Mouse (Mus musculus): ENCODE results near the gene Hist1h3e. TPM values are rescaled to one million over a fixed set of nuclear protein-coding genes. Genes with fewer than 3 reads are reported as not detected.

Hist1h3e gene
- polyA plus RNA-seq, 1 experiment from 2014 or later: 4.4 TPM

- H3K9me3 ChIP-seq (ENCODE audit: control insufficient read depth, low read length): no peaks in the 10 kb centered on the region
- peaks cover 7% of the 10 kb centered on the region; the same call in 1 of the 2 replicates for H3K4me1 ChIP-seq (ENCODE audit: control insufficient read depth, insufficient read depth, low read length)
- H3K4me2 ChIP-seq (ENCODE audit: low read depth, low read length): no peak overlapping the region
- H3K9ac ChIP-seq (ENCODE audit: low read depth, low read length): no peak overlapping the region
- WGBS: 12% methylated on average over 5 of the region's 5 CpGs
- DNase-seq (ENCODE audit: low spot score): peak; percentile 86
- no peaks in the 10 kb centered on the region for H3K36me3 ChIP-seq (ENCODE audit: control insufficient read depth, insufficient read depth, low read length)
- H3K27me3 ChIP-seq (replicated peaks; ENCODE audit: control insufficient read depth, insufficient read depth, low read length): no peaks in the 10 kb centered on the region
- no peak for ATAC-seq (ENCODE audit: low read depth)
- no peak overlapping the region for H3K4me3 ChIP-seq (ENCODE audit: low read depth, low read length)
- H3K27ac ChIP-seq (replicated peaks; ENCODE audit: low read depth, low read length): no peak overlapping the region
Observed at GRCm38 (mm10) chr13:23524654-23525053, 37.5 kb downstream of the Hist1h3e start.

- no peak overlapping the region for H3K4me2 ChIP-seq (ENCODE audit: low read depth, low read length)
- no peak overlapping the region for H3K9ac ChIP-seq (ENCODE audit: low read depth, low read length)
- no peaks in the 10 kb centered on the region for H3K27me3 ChIP-seq (replicated peaks; ENCODE audit: control insufficient read depth, insufficient read depth, low read length)
- H3K9me3 ChIP-seq (ENCODE audit: control insufficient read depth, low read length): no peaks in the 10 kb centered on the region
- H3K4me3 ChIP-seq (ENCODE audit: low read depth, low read length): no peak overlapping the region
- peaks cover 5% of the 10 kb centered on the region; the same call in 1 of the 2 replicates for H3K4me1 ChIP-seq (ENCODE audit: control insufficient read depth, insufficient read depth, low read length)
- WGBS: 55% methylated on average over 5 of the region's 5 CpGs
- no peak for ATAC-seq (ENCODE audit: low read depth)
- no peak for DNase-seq (ENCODE audit: low spot score)
- H3K27ac ChIP-seq (replicated peaks; ENCODE audit: low read depth, low read length): no peak overlapping the region
- H3K36me3 ChIP-seq (ENCODE audit: control insufficient read depth, insufficient read depth, low read length): no peaks in the 10 kb centered on the region
Observed at GRCm38 (mm10) chr13:23523976-23524375, 38.2 kb downstream of the Hist1h3e start.

GRCm38 (mm10) chr13:23521703-23522102 lies 40.5 kb downstream of the Hist1h3e start:
- ATAC-seq (ENCODE audit: low read depth) (no peak), DNase-seq (ENCODE audit: low spot score) (peak; percentile 85)
- Histone ChIP-seq H3K4me3 (ENCODE audit: low read depth, low read length) (peak overlapping the region; percentile 18), H3K36me3 (ENCODE audit: control insufficient read depth, insufficient read depth, low read length) (no peaks in the 10 kb centered on the region), H3K4me2 (ENCODE audit: low read depth, low read length) (peak overlapping the region; percentile 44), H3K27me3 (replicated peaks; ENCODE audit: control insufficient read depth, insufficient read depth, low read length) (no peaks in the 10 kb centered on the region), H3K9ac (ENCODE audit: low read depth, low read length) (no peak overlapping the region), H3K27ac (replicated peaks; ENCODE audit: low read depth, low read length) (no peak overlapping the region), H3K4me1 (ENCODE audit: control insufficient read depth, insufficient read depth, low read length) (no peaks in the 10 kb centered on the region), H3K9me3 (ENCODE audit: control insufficient read depth, low read length) (no peaks in the 10 kb centered on the region)
- under 1% methylated on average over 14 of the region's 14 CpGs for WGBS

- no peaks in the 10 kb centered on the region for H3K4me1 ChIP-seq (ENCODE audit: control insufficient read depth, insufficient read depth, low read length)
- H3K9ac ChIP-seq (ENCODE audit: low read depth, low read length): peak overlapping the region; percentile 37; the same call in 1 of the 2 replicates
- H3K27ac ChIP-seq (replicated peaks; ENCODE audit: low read depth, low read length): peak overlapping the region; percentile 77
- peak overlapping the region; percentile 59 for H3K4me3 ChIP-seq (ENCODE audit: low read depth, low read length)
- WGBS: under 1% methylated on average over 10 of the region's 10 CpGs
- ATAC-seq (ENCODE audit: low read depth) (peak; percentile 63), DNase-seq (ENCODE audit: low spot score) (peak; percentile 89)
- no peaks in the 10 kb centered on the region for H3K36me3 ChIP-seq (ENCODE audit: control insufficient read depth, insufficient read depth, low read length)
- H3K27me3 ChIP-seq (replicated peaks; ENCODE audit: control insufficient read depth, insufficient read depth, low read length): no peaks in the 10 kb centered on the region
- no peaks in the 10 kb centered on the region for H3K9me3 ChIP-seq (ENCODE audit: control insufficient read depth, low read length)
- H3K4me2 ChIP-seq (ENCODE audit: low read depth, low read length): peak overlapping the region; percentile 95
Observed at GRCm38 (mm10) chr13:23519416-23519815, 42.8 kb downstream of the Hist1h3e start.

GRCm38 (mm10) chr13:23518885-23519284 lies 43.3 kb downstream of the Hist1h3e start:
- ATAC-seq (ENCODE audit: low read depth): 0 out of 2 replicates have a peak, but pooled peaks have one; percentile 32
- peak overlapping the region; percentile 77 for H3K27ac ChIP-seq (replicated peaks; ENCODE audit: low read depth, low read length)
- H3K9ac ChIP-seq (ENCODE audit: low read depth, low read length): peak overlapping the region; percentile 37; the same call in 1 of the 2 replicates

GRCm38 (mm10) chr13:23518295-23518603 lies 43.9 kb downstream of the Hist1h3e start:
- no peak for ATAC-seq (ENCODE audit: low read depth)
- DNase-seq (ENCODE audit: low spot score): no peak
- no peaks in the 10 kb centered on the region for H3K9me3 ChIP-seq (ENCODE audit: control insufficient read depth, low read length)
- H3K4me3 ChIP-seq (ENCODE audit: low read depth, low read length): peak overlapping the region; percentile 59
- no peaks in the 10 kb centered on the region for H3K4me1 ChIP-seq (ENCODE audit: control insufficient read depth, insufficient read depth, low read length)
- under 1% methylated on average over 6 of the region's 6 CpGs for WGBS
- H3K36me3 ChIP-seq (ENCODE audit: control insufficient read depth, insufficient read depth, low read length): no peaks in the 10 kb centered on the region
- H3K9ac ChIP-seq (ENCODE audit: low read depth, low read length): no peak overlapping the region
- H3K27ac ChIP-seq (replicated peaks; ENCODE audit: low read depth, low read length): no peak overlapping the region
- no peaks in the 10 kb centered on the region for H3K27me3 ChIP-seq (replicated peaks; ENCODE audit: control insufficient read depth, insufficient read depth, low read length)
- H3K4me2 ChIP-seq (ENCODE audit: low read depth, low read length): peak overlapping the region; percentile 95

More at GRCm38 (mm10) chr13:23518885-23519284, 43.3 kb downstream of the Hist1h3e start:
- H3K27me3 ChIP-seq (replicated peaks; ENCODE audit: control insufficient read depth, insufficient read depth, low read length): no peaks in the 10 kb centered on the region
- H3K9me3 ChIP-seq (ENCODE audit: control insufficient read depth, low read length): no peaks in the 10 kb centered on the region
- peak overlapping the region; percentile 59 for H3K4me3 ChIP-seq (ENCODE audit: low read depth, low read length)
- no peaks in the 10 kb centered on the region for H3K4me1 ChIP-seq (ENCODE audit: control insufficient read depth, insufficient read depth, low read length)
- no peaks in the 10 kb centered on the region for H3K36me3 ChIP-seq (ENCODE audit: control insufficient read depth, insufficient read depth, low read length)
- peak; percentile 89 for DNase-seq (ENCODE audit: low spot score)
- under 1% methylated on average over 6 of the region's 6 CpGs for WGBS
- peak overlapping the region; percentile 95 for H3K4me2 ChIP-seq (ENCODE audit: low read depth, low read length)

GRCm38 (mm10) chr13:23517603-23518294 lies 44.4 kb downstream of the Hist1h3e start:
- peak overlapping the region; percentile 62 for H3K9ac ChIP-seq (ENCODE audit: low read depth, low read length)
- H3K4me1 ChIP-seq (ENCODE audit: control insufficient read depth, insufficient read depth, low read length): no peaks in the 10 kb centered on the region
- H3K27me3 ChIP-seq (replicated peaks; ENCODE audit: control insufficient read depth, insufficient read depth, low read length): no peaks in the 10 kb centered on the region
- under 1% methylated on average over 27 of the region's 27 CpGs for WGBS
- no peaks in the 10 kb centered on the region for H3K36me3 ChIP-seq (ENCODE audit: control insufficient read depth, insufficient read depth, low read length)
- peak overlapping the region; percentile 59 for H3K4me3 ChIP-seq (ENCODE audit: low read depth, low read length)
- peak overlapping the region; percentile 81 for H3K27ac ChIP-seq (replicated peaks; ENCODE audit: low read depth, low read length)
- DNase-seq (ENCODE audit: low spot score) (peak; percentile 89), ATAC-seq (ENCODE audit: low read depth) (peak; percentile 91)
- H3K9me3 ChIP-seq (ENCODE audit: control insufficient read depth, low read length): no peaks in the 10 kb centered on the region
- peak overlapping the region; percentile 95 for H3K4me2 ChIP-seq (ENCODE audit: low read depth, low read length)

GRCm38 (mm10) chr13:23516822-23517602 lies 45.2 kb downstream of the Hist1h3e start:
- H3K36me3 ChIP-seq (ENCODE audit: control insufficient read depth, insufficient read depth, low read length): no peaks in the 10 kb centered on the region
- H3K9ac ChIP-seq (ENCODE audit: low read depth, low read length): peak overlapping the region; percentile 62
- H3K27me3 ChIP-seq (replicated peaks; ENCODE audit: control insufficient read depth, insufficient read depth, low read length): no peaks in the 10 kb centered on the region
- peak overlapping the region; percentile 95 for H3K4me2 ChIP-seq (ENCODE audit: low read depth, low read length)
- H3K27ac ChIP-seq (replicated peaks; ENCODE audit: low read depth, low read length): peak overlapping the region; percentile 81
- H3K9me3 ChIP-seq (ENCODE audit: control insufficient read depth, low read length): no peaks in the 10 kb centered on the region
- peak overlapping the region; percentile 59 for H3K4me3 ChIP-seq (ENCODE audit: low read depth, low read length)
- ATAC-seq (ENCODE audit: low read depth): peak; percentile 72
- H3K4me1 ChIP-seq (ENCODE audit: control insufficient read depth, insufficient read depth, low read length): no peaks in the 10 kb centered on the region
- WGBS: under 1% methylated on average over 19 of the region's 19 CpGs
- DNase-seq (ENCODE audit: low spot score): peak; percentile 79
